Mouse (Mus musculus) MEL (cell line): ENCODE measurements around the gene Kcnh4. TPM values are rescaled to one million over a fixed set of nuclear protein-coding genes. Genes with fewer than 3 reads are reported as not detected.

ENCODE experiments used
- DNase-seq: peaks from one replicate; pipeline ENCODE4 v3.0.0; 2011; ENCODE audit warnings: low read depth, low spot score
- H3K27ac ChIP-seq: 2 replicates; pipeline ENCODE4 v1.5.1; 2012; ENCODE audit warnings: low read depth, mild to moderate bottlenecking, control low read depth, low read length, moderate library complexity; ENCODE audit not compliant: control insufficient read depth
- H3K27me3 ChIP-seq, 2 experiments: fragments of 150-350 bp in 1 of 2; sonication (generic) in 1 of 2; 2 replicates each; pipeline ENCODE4 v1.6.1; 2012; ENCODE audit warnings: low read length in 2 of 2, mild to moderate bottlenecking in 2 of 2, improper control_type of control experiment in 1 of 2, moderate library complexity in 1 of 2; ENCODE audit not compliant: insufficient read depth in 2 of 2, control insufficient read depth in 1 of 2
- H3K36me3 ChIP-seq, 2 experiments: 2 replicates each; pipeline ENCODE4 v1.6.1; 2012 to 2014; ENCODE audit warnings: low read length in 2 of 2, improper control_type of control experiment in 1 of 2, inconsistent platforms in 1 of 2, mild to moderate bottlenecking in 1 of 2; ENCODE audit not compliant: insufficient read depth in 2 of 2, control insufficient read depth in 1 of 2
- H3K4me1 ChIP-seq, 2 experiments: fragments of 150-350 bp in 1 of 2; sonication (generic) in 1 of 2; 2 replicates each; pipeline ENCODE4 v1.6.1; 2012; ENCODE audit warnings: low read length in 2 of 2, improper control_type of control experiment in 1 of 2, mild to moderate bottlenecking in 1 of 2; ENCODE audit not compliant: insufficient read depth in 2 of 2, control insufficient read depth in 1 of 2
- H3K4me3 ChIP-seq, 2 experiments: fragments of 150-350 bp in 1 of 2; sonication (generic) in 1 of 2; 2 replicates each; pipeline ENCODE4 v1.5.1; 2012; ENCODE audit warnings: low read depth in 2 of 2, low read length in 2 of 2, mild to moderate bottlenecking in 2 of 2, moderate library complexity in 2 of 2, control low read depth in 1 of 2, improper control_type of control experiment in 1 of 2; ENCODE audit not compliant: control insufficient read depth in 1 of 2, insufficient read depth in 1 of 2
- H3K79me2 ChIP-seq: 2 replicates; pipeline ENCODE4 v1.6.1; 2012; ENCODE audit warnings: mild to moderate bottlenecking, low read length, moderate library complexity; ENCODE audit not compliant: control insufficient read depth, poor library complexity, insufficient read depth
- H3K9ac ChIP-seq: 2 replicates; pipeline ENCODE4 v1.6.1; 2012; ENCODE audit warnings: low read depth, mild to moderate bottlenecking, control low read depth, low read length, moderate library complexity; ENCODE audit not compliant: control insufficient read depth, poor library complexity, severe bottlenecking
- H3K9me3 ChIP-seq: fragments of 150-350 bp; sonication (generic); replicated peaks from 2 replicates; pipeline ENCODE4 v1.6.1; 2012; ENCODE audit warnings: mild to moderate bottlenecking, low read length, improper control_type of control experiment, moderate library complexity; ENCODE audit not compliant: insufficient read depth
- CHD2 ChIP-seq: IDR thresholded peaks from 2 replicates; pipeline ENCODE4 v1.6.1; 2011; ENCODE audit warnings: low read length, improper control_type of control experiment
- E2F4 ChIP-seq: IDR thresholded peaks from 2 replicates; pipeline ENCODE4 v1.6.1; 2011; ENCODE audit warnings: low read depth, low read length, improper control_type of control experiment, borderline replicate concordance
- ELF1 ChIP-seq: IDR thresholded peaks from 2 replicates; pipeline ENCODE4 v1.6.1; 2014; ENCODE audit warnings: low read depth, mild to moderate bottlenecking, inconsistent platforms, low read length, improper control_type of control experiment, moderate library complexity
- EP300 ChIP-seq, 2 experiments: IDR thresholded peaks; 2 replicates each; pipeline ENCODE4 v1.6.1; 2011; ENCODE audit warnings: improper control_type of control experiment in 2 of 2, low read length in 2 of 2, low read depth in 1 of 2, mild to moderate bottlenecking in 1 of 2
- ETS1 ChIP-seq: IDR thresholded peaks from 2 replicates; pipeline ENCODE4 v1.6.1; 2012; ENCODE audit warnings: low read depth, mild to moderate bottlenecking, inconsistent platforms, low read length, improper control_type of control experiment, moderate library complexity
- GATA1 ChIP-seq: IDR thresholded peaks from 2 replicates; pipeline ENCODE4 v1.6.1; 2011; ENCODE audit warnings: low read depth, low read length, improper control_type of control experiment
- HCFC1 ChIP-seq: IDR thresholded peaks from 2 replicates; pipeline ENCODE4 v1.6.1; 2012; ENCODE audit warnings: low read depth, mild to moderate bottlenecking, inconsistent platforms, low read length, improper control_type of control experiment, moderate library complexity
- MAFK ChIP-seq: IDR thresholded peaks from 2 replicates; pipeline ENCODE4 v1.6.1; 2011; ENCODE audit warnings: low read depth, mild to moderate bottlenecking, low read length, improper control_type of control experiment, borderline replicate concordance
- MAX ChIP-seq: IDR thresholded peaks from 2 replicates; pipeline ENCODE4 v1.6.1; 2011; ENCODE audit warnings: low read length, improper control_type of control experiment
- MEF2A ChIP-seq: IDR thresholded peaks from 2 replicates; pipeline ENCODE4 v1.6.1; 2014; ENCODE audit warnings: low read depth, mild to moderate bottlenecking, inconsistent platforms, low read length, improper control_type of control experiment; ENCODE audit not compliant: poor library complexity, insufficient replicate concordance, severe bottlenecking; ENCODE audit errors: extremely low read depth
- MXI1 ChIP-seq: IDR thresholded peaks from 2 replicates; pipeline ENCODE4 v1.6.1; 2011; ENCODE audit warnings: mild to moderate bottlenecking, low read depth, low read length, improper control_type of control experiment
- MYB ChIP-seq: IDR thresholded peaks from 2 replicates; pipeline ENCODE4 v1.6.1; 2011; ENCODE audit warnings: mild to moderate bottlenecking, low read depth, low read length, improper control_type of control experiment
- NRF1 ChIP-seq: IDR thresholded peaks from 2 replicates; pipeline ENCODE4 v1.6.1; 2014; ENCODE audit warnings: low read depth, mild to moderate bottlenecking, inconsistent platforms, low read length, improper control_type of control experiment, moderate library complexity; ENCODE audit not compliant: poor library complexity, insufficient read depth, severe bottlenecking
- POLR2AphosphoS2 ChIP-seq: IDR thresholded peaks from 2 replicates; pipeline ENCODE4 v1.6.1; 2011; ENCODE audit warnings: low read length, improper control_type of control experiment
- SIN3A ChIP-seq: IDR thresholded peaks from 2 replicates; pipeline ENCODE4 v1.6.1; 2012; ENCODE audit warnings: low read length, improper control_type of control experiment, inconsistent platforms
- SMC3 ChIP-seq: IDR thresholded peaks from 2 replicates; pipeline ENCODE4 v1.6.1; 2011; ENCODE audit warnings: low read depth, low read length, improper control_type of control experiment
- TBP ChIP-seq: IDR thresholded peaks from 2 replicates; pipeline ENCODE4 v1.8.0; 2011; ENCODE audit warnings: low read depth, low read length, improper control_type of control experiment
- ZKSCAN1 ChIP-seq: IDR thresholded peaks from 2 replicates; pipeline ENCODE4 v1.6.1; 2012; ENCODE audit warnings: low read depth, mild to moderate bottlenecking, inconsistent platforms, low read length, improper control_type of control experiment, moderate library complexity
- ZMIZ1 ChIP-seq: IDR thresholded peaks from 2 replicates; pipeline ENCODE4 v1.6.1; 2012; ENCODE audit warnings: low read depth, mild to moderate bottlenecking, inconsistent platforms, low read length, improper control_type of control experiment, moderate library complexity
- polyA plus RNA-seq, 2 experiments: library from polyadenylated mRNA; stranded (reverse) in 1 of 2; unstranded in 1 of 2; fragments of >175 nt in 1 of 2; fragments of >200 nt in 1 of 2; gene quantifications; 2 replicates each; pipeline versions ENCODE4 v1.2.1 to v1.2.4; 2012; ENCODE audit warnings: low replicate concordance in 2 of 2, low read depth in 1 of 2; ENCODE audit not compliant: insufficient read length in 2 of 2, insufficient read depth in 1 of 2, missing spikeins in 1 of 2
- total RNA-seq: library from RNA; depleted of rRNA; stranded (reverse); fragments of 300-350 nt; gene quantifications from 2 replicates; pipeline ENCODE4 v1.2.3, GENCODE M21; 2012

The Kcnh4 gene
- total and polyA plus RNA-seq, 3 experiments: 0.04 to 0.08 TPM; not detected in 1

- H3K79me2 ChIP-seq: no peaks in the 10 kb centered on the region
- TF ChIP-seq TBP: no peak
- TF ChIP-seq GATA1: no peak
- no peak for TF ChIP-seq MAFK
- TF ChIP-seq POLR2AphosphoS2: no peak
- no peak for TF ChIP-seq ZKSCAN1
- TF ChIP-seq CHD2: no peak
- TF ChIP-seq NRF1: no peak
- no peak for TF ChIP-seq HCFC1
- no peak for TF ChIP-seq SMC3
- no peak overlapping the region for H3K4me3 ChIP-seq
- no peak overlapping the region for H3K9ac ChIP-seq
- H3K27ac ChIP-seq: no peak overlapping the region
- H3K9me3 ChIP-seq: no peaks in the 10 kb centered on the region
- H3K4me1 ChIP-seq: peaks cover 3 to 9% of the 10 kb centered on the region in 2 experiments; a peak in 3 of 4 replicates
- H3K36me3 ChIP-seq: 0 out of 4 replicates have a peak, but pooled peaks cover 0 to 5% of the 10 kb centered on the region in 2 experiments
- no peak for DNase-seq
- no peaks in the 10 kb centered on the region for H3K27me3 ChIP-seq
Measured at GRCm38 (mm10) chr11:100750127-100750526, 9.6 kb downstream of the Kcnh4 start.

GRCm38 (mm10) chr11:100749469-100749868 is 10.3 kb downstream of the Kcnh4 start:
- H3K4me1 ChIP-seq: peaks cover 3 to 9% of the 10 kb centered on the region in 2 experiments; a peak in 3 of 4 replicates
- no peak overlapping the region for H3K27ac ChIP-seq
- TF ChIP-seq SIN3A (no peak), MYB (no peak), ETS1 (no peak), TBP (no peak), HCFC1 (no peak), ZMIZ1 (no peak), ZKSCAN1 (no peak), MAX (no peak), MAFK (no peak), ELF1 (no peak), E2F4 (no peak), MXI1 (no peak), EP300 (IDR thresholded peaks at IDR 0.05; ENCODE audit: low read depth in 1 of 2, low read length in 2 of 2) (no peak), MEF2A (no peak)
- no peaks in the 10 kb centered on the region for H3K79me2 ChIP-seq
- no peaks in the 10 kb centered on the region for H3K9me3 ChIP-seq
- no peak overlapping the region for H3K4me3 ChIP-seq
- 0 out of 4 replicates have a peak, but pooled peaks cover 0 to 5% of the 10 kb centered on the region in 2 experiments for H3K36me3 ChIP-seq
- no peak for DNase-seq
- no peaks in the 10 kb centered on the region for H3K27me3 ChIP-seq
- no peak overlapping the region for H3K9ac ChIP-seq
